Mouse (Mus musculus) urinary bladder, adult 18-20 months (tissue): Measurements from ENCODE around the gene Rxra.
A peak's percentile ranks its signal among the peaks of the same experiment; 100 is the strongest.

ENCODE experiments used
- DNase-seq, 2 experiments: peaks; one replicate each; pipeline ENCODE4 v3.0.0; 2022; ENCODE audit warnings: low spot score in 2 of 2, mixed read lengths in 2 of 2

Rxra gene

DNA sequence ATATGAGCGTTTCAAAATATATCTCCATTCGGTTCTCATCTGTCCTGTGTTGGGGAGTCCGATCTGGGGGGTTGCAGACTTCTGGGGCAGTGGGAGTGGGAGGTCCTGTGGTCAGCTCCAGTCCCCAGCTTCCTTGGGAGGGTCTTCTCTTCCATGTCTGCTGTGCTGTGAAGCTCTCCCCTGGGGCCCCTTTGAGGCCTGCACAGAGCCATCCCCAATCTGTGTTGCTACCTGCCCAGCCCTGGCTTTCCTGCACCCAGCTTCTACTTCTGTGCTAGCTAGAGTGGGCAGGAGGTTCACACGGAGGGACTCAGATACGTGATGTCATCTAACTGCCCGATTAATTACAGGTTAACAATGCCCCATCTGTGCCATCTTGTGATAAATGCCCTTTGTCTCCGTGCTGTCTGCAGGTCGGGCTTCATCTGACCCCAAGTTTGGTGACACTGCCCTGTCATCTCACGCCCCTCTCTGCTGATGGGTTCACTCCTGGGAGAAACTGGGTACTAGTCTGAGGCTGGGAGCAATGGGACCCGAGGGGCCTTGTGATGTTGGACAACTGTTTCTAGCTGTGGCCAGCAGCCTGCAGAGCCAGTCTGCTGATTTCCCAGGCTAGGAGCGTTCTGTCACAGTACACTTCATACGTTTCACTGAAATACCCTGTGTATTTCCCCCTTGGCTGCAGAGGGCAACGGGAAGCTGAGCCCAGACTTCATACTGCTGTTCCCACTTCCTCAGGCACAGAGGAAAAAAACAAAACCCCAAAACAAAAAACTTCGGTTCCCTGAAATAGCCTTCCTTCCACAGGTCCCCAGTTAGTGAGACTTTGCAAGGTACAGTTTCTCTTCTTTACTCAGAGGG, 86.9 kb downstream of the Rxra start:
- DNase-seq = no peak

DNA sequence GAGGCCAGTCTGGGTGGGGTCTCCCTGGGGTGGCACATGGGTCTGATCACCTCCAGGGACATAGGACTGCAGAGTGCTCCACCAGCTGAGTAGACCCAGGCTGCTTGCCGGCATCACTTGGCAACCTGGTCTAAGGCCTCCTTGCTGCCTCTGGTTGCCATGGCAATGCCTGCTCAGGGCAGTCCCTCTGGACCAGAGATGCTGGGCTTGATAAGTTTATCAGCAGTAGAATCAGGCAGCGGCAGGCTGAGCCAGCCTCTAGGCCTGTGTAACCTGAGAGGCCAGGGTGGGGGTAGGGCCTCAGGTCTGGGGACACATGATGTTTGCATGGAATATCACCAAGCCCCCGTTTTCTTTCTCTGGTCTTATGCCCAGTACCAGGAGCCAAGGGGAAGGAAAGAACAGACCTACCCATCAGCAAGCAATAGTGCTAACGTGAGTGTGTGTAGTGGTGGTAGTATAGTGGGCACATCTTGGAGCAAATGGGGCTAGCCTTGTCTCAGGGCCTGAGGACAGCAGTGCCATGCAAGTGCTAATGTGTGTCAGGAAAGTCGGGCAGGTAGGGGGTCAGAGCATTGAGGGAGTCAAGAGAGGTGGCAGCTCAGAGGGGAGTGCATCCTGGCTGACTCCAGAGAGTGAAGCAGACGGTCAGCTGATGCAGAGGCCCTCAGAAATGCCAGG, 88.2 kb downstream of the Rxra start:
- peak; percentile 71 to 76 for DNase-seq

DNA sequence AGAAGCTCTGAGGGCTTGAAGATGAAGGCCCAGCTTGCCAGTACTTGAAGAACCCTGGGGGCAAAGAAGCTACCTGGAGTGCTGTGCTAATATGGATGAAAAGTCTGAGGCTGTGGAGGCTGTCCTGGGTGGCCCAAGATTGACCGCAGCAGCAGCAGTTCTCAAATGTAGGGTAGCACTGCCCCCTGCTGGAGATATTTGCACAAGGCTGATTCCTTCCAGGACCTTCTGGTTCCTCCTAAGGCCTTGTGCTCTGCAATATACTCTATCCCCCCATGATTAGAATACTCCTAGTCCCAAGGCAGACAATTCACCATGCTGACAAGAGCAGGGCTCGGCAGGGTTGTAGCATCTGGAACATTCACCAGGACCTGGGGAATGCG, 88.7 kb downstream of the Rxra start:
- peak; percentile 81 to 83 for DNase-seq

DNA sequence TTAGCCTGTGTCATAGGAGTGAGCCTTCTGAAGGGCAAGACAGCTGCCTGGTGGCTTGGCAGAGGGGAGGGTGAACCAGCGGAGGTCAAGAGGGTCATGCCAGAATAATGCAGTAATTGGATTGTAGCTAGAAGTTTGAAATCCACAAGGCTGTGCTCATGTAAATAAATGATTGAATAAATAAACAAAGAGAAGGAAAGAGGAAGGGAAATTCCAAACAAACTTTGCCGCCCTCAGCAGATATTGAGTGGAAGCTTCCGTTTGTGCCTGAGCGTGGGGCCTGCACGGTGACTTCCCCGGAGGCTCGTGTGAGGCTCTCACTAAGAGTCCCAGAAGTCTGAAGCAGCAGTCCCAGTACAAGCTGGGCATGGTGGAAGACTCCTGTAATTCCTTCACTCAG, 91.5 kb downstream of the Rxra start:
- DNase-seq = no peak

DNA sequence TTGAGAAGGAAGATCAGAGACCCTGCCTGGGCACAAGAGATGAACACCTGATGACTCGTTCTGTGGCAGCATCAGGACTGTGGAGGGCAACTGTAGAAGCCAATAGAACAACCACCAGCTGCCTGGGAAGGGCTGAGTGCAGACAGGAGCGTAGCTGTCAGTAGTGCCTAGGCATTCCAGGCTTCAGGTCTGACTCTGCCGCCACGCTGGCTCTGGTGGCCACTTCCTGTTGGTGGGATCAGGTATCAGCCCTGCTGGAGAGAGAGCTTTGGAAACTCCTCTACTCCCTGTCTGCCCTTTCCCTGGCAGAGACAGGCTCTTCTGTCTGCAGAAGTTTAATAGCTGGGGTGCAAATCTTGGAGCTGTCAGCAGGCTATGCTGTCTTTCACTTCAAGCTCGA, 93.5 kb downstream of the Rxra start:
- DNase-seq = no peak

DNA sequence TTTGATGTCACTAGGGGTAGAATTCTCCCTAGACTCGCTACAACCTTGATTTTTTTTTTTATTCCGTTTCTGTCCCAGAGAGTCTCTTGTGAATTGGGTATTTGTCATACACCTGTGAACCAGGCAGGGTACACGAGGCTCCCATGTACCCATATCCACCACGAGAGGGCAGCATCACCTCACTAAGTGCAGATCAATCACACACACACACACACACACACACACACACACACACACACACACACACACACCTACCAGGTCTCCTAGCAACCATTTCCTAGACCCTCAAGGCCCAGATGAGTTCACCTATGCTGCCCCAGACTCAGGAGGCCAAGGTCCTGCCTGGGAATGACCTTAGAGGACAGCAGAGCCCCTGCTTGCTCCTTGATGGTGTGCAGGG, 94.0 kb downstream of the Rxra start:
- DNase-seq = no peak

DNA sequence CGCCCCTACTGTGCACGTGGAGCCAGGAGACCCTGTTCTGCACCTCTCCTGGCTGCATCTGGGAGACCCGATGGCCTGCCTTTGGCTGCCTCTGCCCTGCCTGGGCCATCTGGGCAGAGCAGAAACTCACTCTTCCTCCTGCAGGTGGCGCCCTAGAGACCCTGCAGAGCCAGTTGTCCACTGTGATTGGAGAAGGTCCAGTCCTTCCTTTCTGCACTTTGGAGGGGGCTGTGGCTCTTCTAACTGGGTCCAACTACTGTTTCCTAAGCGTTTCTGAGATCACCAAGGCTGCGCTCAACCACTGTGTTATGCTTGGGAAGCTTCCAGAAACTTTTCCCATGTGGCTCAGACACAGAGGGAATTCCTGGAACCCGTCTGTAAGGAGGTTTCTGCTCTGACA, 95.7 kb downstream of the Rxra start:
- DNase-seq = peak in 1 of 2 experiments; percentile 78

DNA sequence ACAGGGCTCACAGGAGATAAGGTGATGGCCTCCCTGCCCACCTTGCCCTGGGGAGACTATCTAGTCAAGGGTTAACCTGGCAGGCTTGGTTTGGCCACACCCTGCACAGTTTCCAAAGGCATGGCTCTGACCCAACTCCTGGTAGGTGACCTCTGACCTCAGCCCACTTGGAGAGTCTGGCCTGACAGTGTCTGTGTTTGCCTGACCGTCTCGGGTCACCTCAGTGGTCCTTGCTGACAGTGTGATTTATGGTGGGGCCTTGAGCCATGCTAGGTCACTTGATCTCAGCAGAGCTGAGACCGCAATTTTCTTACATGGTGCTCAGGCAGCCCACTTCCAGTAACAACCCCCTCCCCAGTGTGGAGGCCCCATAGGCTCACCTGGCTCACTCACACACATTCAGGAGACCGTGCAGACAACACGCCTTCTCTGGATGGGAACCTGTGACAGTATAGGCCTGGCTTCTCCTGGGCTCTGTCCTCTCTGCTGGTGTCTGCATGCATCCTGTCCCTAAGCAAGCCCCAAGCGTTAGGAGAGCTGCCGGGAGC, 96.7 kb downstream of the Rxra start:
- no peak for DNase-seq

DNA sequence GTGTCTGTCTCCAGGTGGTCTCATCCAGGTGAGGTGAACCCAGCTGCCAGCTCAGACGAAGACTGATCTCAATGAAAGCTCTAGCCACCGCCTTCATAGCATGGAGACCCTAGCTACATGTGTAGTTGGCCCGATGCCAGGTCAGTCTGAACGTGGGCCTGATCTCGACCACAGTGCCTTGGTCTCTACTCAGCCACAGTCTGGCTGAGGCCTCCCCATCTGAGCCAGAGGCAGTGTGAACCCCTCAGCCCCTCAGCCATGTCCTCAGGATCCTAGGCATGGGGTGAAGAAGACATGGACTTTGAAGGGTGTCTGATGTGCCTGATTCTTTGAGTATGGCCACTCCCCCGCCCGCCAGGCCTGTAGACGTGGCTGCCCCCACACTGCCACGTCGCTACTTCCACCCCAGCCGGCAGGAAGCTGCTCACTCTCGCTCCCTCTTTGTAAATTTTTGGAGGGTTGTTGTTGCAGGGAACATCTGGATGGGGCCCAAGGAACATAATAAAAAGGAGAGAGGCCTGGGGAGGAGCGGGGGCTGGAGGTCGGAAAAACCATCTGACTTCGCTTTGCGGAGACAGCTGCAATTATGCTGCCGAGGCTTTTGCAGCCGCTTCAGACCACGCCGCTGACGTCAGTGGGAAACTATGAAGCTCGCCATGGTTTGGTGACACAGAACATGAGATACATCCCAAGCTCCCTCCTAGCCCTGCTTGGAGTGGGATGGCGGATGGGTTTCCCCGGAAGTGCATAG, 97.9 kb downstream of the Rxra start:
- peak in 1 of 2 experiments; percentile 66 for DNase-seq

DNA sequence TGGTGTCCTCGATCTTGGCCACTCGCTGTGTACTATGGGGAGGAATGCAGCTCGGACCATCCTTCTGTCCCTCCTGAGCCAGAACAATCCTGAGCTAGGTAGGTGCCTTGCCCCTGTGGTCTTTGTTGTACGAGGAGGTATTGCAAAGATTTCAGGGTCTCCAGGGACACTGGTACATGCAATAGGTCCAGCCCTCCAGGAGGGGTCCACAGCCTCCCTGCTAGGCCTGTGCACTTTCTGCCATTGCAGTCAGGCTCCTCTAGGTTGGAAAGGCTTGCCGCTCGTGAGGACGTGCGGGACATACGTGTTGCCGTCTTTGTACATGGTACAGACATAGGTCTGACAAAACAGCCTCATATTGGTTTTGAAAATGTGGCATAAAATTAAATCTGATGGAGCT, 98.8 kb downstream of the Rxra start:
- no peak for DNase-seq

DNA sequence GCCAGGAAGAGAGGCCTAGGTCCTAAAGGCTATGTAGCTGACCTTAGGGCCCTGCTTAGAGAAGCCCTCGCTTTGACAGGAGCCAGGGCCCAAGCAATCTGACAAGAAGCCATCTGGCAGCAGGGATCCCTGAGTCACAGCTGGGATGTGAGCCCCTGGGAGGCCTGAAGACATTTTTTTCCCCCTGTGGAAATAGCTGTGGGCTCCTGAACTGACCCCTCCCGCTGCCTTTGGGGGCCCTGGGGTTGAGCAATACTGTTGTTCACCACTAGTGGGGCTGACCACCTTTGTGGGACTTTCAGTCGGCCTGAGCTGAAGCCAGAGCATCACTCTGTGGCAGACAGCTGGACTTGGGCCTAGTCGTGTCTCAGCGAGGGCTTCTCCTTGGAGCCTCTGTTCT, 99.4 kb downstream of the Rxra start:
- peak in 1 of 2 experiments; percentile 51 for DNase-seq

DNA sequence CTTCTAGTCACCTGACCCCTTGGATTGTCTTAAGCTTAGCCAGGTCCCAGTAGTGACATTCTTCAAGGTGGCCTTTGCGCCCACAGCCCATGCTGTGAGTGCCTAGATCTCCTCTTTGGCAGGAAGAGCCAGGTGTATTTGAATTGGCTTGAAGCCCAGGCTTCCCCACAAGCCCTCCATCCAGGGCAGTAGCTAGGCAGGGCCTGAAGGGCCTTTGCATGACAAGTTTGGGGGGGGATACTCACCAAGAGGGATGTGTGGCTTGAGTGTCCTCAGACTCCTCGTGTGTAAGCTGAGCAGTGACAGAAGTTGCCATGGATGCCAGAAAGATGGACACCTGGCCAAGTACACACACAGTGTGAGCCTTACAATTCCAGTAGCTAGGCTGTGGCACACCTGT, 101.5 kb downstream of the Rxra start:
- DNase-seq = no peak

DNA sequence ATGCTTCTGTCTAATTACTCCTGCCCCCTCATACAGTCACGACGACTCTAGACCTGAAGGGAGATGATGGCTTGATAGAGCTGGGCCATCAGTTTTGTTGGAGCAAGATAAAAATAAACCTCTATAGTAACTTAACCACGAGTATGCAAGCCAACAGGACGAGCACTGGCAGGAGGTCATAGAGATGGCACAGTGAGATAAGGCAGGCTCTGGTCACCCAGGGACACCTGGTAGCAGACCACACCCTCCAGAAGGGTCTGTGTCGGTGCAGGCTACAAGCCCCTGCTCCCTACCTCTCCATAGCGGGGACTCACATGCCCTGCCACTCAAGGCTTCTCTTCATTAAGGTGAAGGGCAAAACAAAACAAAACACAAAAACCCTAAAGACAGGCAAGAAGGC, 102.0 kb downstream of the Rxra start:
- DNase-seq = no peak

DNA sequence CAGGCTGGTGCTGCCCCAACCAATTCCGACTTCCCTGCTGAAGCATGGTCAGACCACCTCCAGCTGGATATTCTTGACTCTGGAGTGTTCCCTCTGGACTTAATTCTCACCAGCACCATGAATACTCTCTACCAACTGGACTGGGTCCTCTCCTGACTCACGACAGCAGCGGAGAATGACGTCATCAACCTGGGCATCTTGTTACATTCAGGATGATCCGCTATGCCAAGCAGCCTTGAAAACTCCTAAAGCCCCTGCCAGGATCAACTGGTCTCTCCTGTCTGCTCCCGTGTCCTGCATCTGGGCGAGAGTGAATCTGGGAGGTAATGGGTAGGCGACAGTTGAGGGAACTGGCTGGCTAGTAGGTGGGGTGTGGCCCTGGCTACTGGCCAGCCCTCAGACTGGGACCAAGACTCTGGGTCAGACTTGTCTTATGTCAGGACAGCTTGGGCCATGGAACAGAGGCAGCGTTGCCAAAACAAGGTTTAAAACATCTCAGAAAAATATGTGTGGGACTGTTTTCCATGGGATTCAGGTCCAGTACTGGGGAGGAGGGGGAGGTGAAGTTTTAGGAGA, 103.1 kb downstream of the Rxra start:
- DNase-seq = no peak

DNA sequence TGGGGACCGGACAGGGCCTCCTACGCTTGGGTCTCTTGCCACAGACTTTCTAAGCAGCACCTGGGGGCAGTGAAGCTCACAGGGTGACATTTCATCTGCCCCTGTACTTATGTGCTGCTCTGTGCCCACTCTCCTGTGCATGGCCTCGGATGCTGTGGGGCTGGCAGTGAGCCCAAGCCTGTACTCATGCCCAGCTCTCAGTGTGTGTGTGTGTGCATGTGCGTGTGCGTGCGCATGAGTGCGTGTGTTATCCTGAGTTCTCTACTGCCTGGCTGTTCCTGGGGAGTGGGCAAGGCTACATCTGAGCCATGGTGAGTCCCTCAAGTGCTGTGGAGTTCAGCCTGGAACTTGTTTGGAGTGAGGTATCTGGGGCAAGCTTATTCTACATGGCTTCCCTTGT, 103.9 kb downstream of the Rxra start:
- DNase-seq = no peak

DNA sequence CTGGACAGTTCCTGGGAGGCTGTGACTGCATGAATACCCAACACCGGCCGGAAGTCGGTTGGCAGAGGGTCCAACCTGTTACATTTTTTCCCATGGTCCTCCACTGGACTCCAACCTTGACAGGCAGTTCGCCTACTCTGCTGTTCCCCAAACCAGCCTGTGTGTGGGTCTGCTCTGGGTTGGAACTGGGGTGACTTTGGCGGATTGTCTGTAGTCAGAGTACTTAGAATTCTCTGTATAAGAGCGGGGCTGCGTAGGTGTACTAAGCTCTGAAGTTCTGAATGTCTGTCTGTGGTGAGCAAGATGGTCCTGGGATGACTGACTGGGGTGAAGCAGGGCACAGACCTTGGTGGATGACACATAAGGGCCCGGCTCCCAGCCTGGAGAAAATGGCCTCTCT, 109.1 kb downstream of the Rxra start:
- DNase-seq = no peak

DNA sequence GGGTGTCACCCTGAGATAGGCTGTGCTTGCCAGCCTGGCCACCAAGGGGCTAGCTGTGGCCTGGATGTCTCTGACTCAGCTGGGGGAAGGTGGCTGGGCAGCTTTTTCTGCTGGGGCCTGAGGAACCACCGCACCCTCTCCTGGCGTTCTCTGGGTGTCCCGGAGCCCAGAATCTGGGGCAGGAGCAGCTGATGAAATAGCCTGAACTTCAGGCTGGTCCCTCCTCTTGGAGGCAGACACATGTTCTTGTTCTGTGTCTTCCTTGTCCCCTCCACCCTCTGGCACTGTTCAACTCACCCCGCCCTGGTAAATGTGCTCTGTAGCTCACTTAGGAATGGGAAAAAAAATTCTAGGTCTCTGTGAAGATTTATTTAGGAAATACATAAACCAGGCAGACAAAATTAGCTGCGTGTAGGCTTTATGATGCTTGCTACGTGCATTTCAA, 109.8 kb downstream of the Rxra start:
- peak in 1 of 2 experiments; percentile 57 for DNase-seq

DNA sequence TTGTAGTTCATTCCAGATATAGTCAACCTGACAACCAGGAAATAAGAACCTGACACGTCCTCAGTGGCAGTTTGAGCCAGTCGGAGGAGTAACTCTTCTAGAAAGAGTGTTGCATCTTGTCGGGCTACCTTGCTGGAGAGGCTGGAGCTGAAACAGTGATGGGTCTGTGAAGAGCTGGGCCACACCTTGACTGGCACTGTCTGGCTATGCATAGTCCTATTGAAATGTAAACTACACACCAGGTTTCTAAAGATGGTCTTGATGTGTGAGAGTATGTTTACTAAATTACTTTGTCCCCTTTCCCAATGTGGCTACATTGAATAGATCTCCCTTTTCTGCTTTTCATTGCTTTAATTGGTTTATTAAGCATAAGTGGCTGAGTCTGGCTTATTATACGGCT, 115.3 kb downstream of the Rxra start:
- no peak for DNase-seq

DNA sequence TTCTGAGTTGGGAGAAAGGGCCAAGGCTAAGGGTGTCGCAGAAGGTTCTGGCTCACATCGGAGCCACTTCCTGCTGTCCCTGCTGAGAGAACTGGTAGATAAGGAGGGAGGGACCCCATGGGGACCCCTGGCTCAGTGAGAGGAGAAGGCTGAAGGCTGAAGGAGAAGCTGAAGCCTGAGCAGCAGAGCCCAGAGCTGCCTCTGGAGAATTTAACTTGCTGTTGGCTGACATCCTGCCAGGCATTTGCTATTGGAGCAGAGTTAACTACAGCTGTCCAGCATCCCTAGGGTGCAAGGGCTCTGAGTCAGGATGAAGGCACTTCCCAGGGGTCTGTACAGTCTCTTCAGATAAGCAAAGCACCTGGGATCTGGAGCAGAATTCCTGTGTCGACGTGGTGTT, 122.8 kb downstream of the Rxra start:
- no peak for DNase-seq

DNA sequence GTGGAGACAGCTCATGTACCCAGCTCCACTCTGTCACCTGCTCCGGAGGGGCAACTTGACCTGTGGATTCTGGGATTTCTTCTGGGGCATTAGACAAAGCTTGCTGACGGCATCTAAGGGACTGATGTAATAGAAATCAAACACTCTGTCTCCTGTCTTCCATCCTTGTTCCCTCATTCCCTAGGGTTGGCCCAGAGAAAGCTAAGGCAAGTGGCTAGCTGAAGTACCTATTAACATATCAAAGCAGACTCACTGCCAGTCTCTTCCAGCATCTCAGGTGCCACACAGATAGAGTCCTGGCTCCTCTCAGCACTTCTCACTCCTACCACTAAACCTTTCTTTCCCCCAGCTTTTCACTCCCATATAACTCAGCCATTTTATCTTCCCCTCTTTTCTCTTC, 124.8 kb downstream of the Rxra start:
- no peak for DNase-seq

DNA sequence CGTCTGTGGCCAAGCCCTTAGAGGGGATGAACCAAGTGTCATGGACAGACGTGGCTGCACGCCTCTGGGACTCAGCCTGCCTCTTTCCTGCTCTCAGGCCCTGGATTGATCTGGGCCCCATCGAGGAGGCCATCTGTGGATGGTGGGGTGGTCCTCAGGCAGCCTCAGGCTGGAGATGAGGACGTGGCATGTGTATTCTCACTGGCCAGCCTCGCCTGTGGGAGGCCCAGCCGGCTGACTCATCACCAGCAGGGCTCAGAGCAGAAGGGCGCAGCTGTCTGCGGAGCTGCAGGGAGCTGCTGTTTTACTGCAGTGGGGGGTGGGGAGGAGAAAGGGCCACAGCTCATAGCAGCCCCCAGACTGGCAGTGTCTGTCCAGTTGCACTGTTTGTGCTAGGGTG, 126.3 kb downstream of the Rxra start:
- peak; percentile 27 to 64 for DNase-seq

DNA sequence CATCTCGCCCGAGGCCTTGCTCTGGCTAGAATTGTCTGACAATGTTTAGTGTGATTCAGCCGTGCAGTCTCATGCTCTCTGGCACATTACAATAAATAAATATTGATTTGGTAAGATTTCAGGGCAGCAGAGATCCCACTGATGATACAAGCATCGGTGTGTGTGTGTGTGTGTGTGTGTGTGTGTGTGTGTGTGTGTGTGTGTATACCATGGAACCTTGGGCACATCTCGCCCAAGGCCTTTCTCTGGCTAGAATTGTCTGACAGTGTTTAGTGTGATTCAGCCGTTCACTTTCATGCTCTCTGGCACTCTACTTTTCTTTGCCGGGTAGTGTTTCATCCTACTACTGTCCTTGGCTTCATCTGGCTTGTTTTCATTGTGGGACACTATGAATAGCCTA, 130.5 kb downstream of the Rxra start:
- DNase-seq = no peak
